Mouse (Mus musculus) G1E (cell line): ENCODE measurements around the gene 1190005I06Rik. TPM values are rescaled to one million over a fixed set of nuclear protein-coding genes. Genes with fewer than 3 reads are reported as not detected.

Source experiments
- ATAC-seq: 2 replicates; pipeline ENCODE4 v1.8.0; 2016; ENCODE audit warnings: mild to moderate bottlenecking; ENCODE audit not compliant: insufficient number of reproducible peaks, poor library complexity, low FRiP score, severe bottlenecking; ENCODE audit errors: extremely low read depth
- DNase-seq: peaks from one replicate; pipeline ENCODE4 v3.0.0; 2012; ENCODE audit warnings: low spot score
- H3K27me3 ChIP-seq: 2 replicates; pipeline ENCODE4 v1.6.1; 2012; ENCODE audit warnings: mild to moderate bottlenecking, low read length, inconsistent platforms; ENCODE audit not compliant: insufficient read depth
- H3K36me3 ChIP-seq: replicated peaks from 2 replicates; pipeline ENCODE3; 2012; ENCODE audit warnings: mild to moderate bottlenecking, inconsistent platforms
- H3K4me1 ChIP-seq: 2 replicates; pipeline ENCODE4 v1.6.1; 2012; ENCODE audit warnings: low read depth, low read length, inconsistent platforms, mixed read lengths; ENCODE audit not compliant: insufficient read depth
- H3K4me3 ChIP-seq: 2 replicates; pipeline ENCODE4 v1.5.1; 2012; ENCODE audit warnings: low read depth, mild to moderate bottlenecking, inconsistent platforms, low read length, moderate library complexity, mixed read lengths
- H3K9me3 ChIP-seq: replicated peaks from 2 replicates; pipeline ENCODE4 v1.6.1; 2012; ENCODE audit warnings: inconsistent platforms
- CTCF ChIP-seq: IDR thresholded peaks from 2 replicates; pipeline ENCODE4 v1.5.1; 2012; ENCODE audit warnings: low read depth, low read length, inconsistent platforms, mixed read lengths
- GATA1 ChIP-seq: IDR thresholded peaks from 2 replicates; pipeline ENCODE4 v1.6.1; 2012; ENCODE audit warnings: borderline replicate concordance, low read length, inconsistent platforms, mixed read lengths
- GATA2 ChIP-seq: IDR thresholded peaks from 2 replicates; pipeline ENCODE4 v1.6.1; 2012; ENCODE audit warnings: low read depth, low read length, inconsistent platforms, borderline replicate concordance
- POLR2AphosphoS5 ChIP-seq: IDR thresholded peaks from 2 replicates; pipeline ENCODE4 v1.6.1; 2012; ENCODE audit warnings: low read depth, low read length, inconsistent platforms; ENCODE audit not compliant: insufficient replicate concordance
- TAL1 ChIP-seq: conservative IDR thresholded peaks from 2 replicates; pipeline ENCODE4 v1.6.1; 2012; ENCODE audit warnings: low read depth, low read length, inconsistent platforms, mixed read lengths
- polyA plus RNA-seq: library from polyadenylated mRNA; stranded (reverse); fragments of >175 nt; gene quantifications from 2 replicates; pipeline ENCODE4 v1.2.3, GENCODE M21; 2012
- total RNA-seq, 2 experiments: library from RNA; stranded (forward) in 1 of 2; stranded (reverse) in 1 of 2; fragments of 200-1000 nt in 1 of 2; fragments of >200 nt in 1 of 2; fragmentation: Nextera tagmentation in 1 of 2; gene quantifications; 2 replicates each; pipeline ENCODE4 v1.2.3; 2014 to 2017

1190005I06Rik gene
- total and polyA plus RNA-seq, 3 experiments: 0.10 to 0.71 TPM; not detected in 1

DNA sequence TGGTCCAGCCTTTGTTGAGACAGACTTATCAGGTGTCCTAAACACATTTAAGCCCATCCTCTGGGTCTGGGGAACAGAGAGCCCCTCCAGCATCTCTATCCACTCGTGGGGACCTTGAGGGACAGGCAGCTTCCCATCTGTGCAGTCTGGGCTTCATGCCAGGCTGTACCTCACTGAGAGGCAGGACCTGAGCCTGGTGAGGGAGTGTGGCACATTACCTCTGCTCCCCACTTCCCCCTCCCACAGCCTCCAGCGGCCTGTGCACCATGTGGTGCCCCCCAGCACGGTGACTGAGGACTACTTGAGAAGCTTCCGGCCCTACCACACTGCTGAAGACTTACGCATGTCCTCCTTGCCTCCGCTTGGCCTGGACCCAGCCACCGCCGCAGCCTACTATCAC lies 80.8 kb downstream of the 1190005I06Rik start:
- peaks cover 99% of the 10 kb centered on the region for H3K36me3 ChIP-seq
- no peak overlapping the region for H3K4me3 ChIP-seq
- no peak for DNase-seq

DNA sequence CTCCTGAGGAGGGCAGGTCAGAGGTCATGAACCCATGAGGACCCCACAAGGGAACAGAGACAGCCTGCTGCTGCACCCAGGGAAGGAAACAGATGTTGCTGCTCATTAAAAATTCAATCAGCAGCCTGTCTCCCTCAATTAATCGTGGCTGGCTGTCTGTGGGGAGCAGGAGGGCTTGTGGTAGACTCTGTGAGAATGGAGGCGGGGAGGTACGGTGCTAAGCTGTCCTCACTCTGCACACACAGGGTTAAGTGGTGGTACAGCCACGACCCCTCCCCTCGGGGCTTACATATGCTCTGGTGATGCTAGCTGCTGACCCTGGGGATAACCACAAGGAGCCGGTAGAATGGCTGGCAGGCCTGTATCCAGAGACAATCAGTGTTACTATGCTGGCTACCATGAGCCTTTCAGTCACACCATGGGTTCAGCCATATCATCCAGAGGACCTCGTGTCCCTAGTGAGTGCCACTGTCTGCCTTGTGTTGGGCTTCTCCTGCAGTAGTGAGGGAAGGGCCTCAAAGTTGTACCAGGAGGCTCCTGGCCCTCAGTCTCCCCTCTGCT lies 82.2 kb downstream of the 1190005I06Rik start:
- TF ChIP-seq GATA2 (no peak), POLR2AphosphoS5 (no peak), GATA1 (no peak), TAL1 (no peak), CTCF (no peak)
- Histone ChIP-seq H3K4me3 (no peak overlapping the region), H3K4me1 (peaks cover 41% of the 10 kb centered on the region), H3K36me3 (peaks cover 99% of the 10 kb centered on the region), H3K27me3 (no peaks in the 10 kb centered on the region; the same call in 1 of the 2 replicates), H3K9me3 (peaks cover 11% of the 10 kb centered on the region)
- DNase-seq: no peak
- no peak for ATAC-seq

More for the DNA sequence above, 80.8 kb downstream of the 1190005I06Rik start:
- ATAC-seq: no peak
- H3K27me3 ChIP-seq: no peaks in the 10 kb centered on the region; the same call in 1 of the 2 replicates
- no peak for TF ChIP-seq POLR2AphosphoS5
- no peak for TF ChIP-seq GATA2
- no peak for TF ChIP-seq TAL1
- no peak for TF ChIP-seq GATA1
- TF ChIP-seq CTCF: no peak
- H3K9me3 ChIP-seq: peaks cover 11% of the 10 kb centered on the region
- H3K4me1 ChIP-seq: peaks cover 32% of the 10 kb centered on the region

DNA sequence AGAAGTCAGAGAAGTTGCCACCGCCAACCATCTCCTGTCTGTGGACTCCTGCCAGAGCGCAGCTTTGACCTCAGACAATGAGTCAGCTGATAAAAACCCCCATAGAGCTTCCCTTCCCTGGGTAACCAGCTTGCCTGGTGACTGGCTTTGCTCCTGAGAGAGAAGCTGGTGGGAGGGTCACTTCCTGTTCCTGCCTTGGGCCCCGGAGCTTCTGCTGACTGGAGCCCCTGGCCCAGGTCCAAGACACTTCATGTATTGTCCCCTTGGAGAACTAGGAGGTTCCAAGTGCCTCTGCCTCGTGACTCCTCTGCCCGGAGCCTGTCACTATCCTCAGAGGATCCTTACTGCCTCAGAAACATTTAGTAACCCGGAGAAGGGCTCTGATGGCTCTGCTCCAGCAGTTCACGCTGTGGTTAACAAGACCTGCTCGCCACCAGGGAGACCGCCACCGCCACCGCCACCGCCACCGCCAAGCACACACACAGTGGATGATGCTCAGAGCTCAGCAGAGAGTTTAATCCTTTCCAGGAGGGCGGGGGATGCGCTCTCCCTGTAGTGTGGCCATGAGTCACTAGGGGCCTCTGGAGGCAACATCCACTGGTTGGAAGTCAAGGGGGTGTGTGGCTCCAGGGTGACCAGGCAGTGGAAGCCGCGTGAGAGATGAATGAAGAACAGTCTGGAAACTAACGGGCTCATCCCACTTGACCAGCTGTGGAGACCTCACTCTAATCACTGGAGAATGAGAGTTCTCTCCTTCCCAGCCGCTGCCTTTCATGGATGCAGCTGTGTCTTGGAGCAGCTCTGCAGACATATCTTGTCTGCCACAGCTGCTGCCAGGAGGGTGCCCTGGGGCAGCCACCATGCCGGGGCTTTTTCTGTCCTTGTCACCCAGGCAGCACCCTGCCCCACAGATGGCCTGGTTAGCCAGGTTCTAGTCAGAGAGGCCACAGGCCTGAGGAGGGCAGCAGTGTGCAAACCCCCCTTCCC lies 83.3 kb downstream of the 1190005I06Rik start:
- Histone ChIP-seq H3K9me3 (peaks cover 11% of the 10 kb centered on the region), H3K27me3 (no peaks in the 10 kb centered on the region; the same call in 1 of the 2 replicates), H3K4me1 (peaks cover 40% of the 10 kb centered on the region), H3K4me3 (no peak overlapping the region), H3K36me3 (peaks cover 99% of the 10 kb centered on the region)
- ATAC-seq (peak; percentile 82), DNase-seq (peak; percentile 86)
- no peak for TF ChIP-seq GATA1
- TF ChIP-seq CTCF: no peak
- no peak for TF ChIP-seq POLR2AphosphoS5

DNA sequence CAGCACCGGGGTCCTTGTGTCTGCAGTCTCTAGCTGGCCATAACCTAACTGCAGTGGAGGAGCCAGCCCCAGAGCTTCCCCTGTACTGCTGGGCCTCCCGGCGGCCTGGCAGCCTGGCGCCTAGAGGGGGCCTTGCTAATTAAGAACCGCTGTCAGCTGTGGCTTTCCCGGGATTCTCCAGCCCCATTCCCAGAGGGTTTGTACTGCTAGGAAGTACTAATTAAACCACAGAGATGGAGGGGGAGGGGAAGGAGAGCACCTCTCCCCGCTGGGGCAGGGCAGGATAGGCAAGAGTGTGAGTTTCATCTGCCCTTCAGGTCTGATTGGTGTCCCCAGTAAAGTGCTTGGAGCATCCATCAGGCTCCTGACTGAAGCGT lies 84.1 kb downstream of the 1190005I06Rik start:
- TF ChIP-seq TAL1: no peak
- TF ChIP-seq GATA2: no peak
- TF ChIP-seq GATA1: no peak
- no peak for TF ChIP-seq POLR2AphosphoS5
- no peak for TF ChIP-seq CTCF

DNA sequence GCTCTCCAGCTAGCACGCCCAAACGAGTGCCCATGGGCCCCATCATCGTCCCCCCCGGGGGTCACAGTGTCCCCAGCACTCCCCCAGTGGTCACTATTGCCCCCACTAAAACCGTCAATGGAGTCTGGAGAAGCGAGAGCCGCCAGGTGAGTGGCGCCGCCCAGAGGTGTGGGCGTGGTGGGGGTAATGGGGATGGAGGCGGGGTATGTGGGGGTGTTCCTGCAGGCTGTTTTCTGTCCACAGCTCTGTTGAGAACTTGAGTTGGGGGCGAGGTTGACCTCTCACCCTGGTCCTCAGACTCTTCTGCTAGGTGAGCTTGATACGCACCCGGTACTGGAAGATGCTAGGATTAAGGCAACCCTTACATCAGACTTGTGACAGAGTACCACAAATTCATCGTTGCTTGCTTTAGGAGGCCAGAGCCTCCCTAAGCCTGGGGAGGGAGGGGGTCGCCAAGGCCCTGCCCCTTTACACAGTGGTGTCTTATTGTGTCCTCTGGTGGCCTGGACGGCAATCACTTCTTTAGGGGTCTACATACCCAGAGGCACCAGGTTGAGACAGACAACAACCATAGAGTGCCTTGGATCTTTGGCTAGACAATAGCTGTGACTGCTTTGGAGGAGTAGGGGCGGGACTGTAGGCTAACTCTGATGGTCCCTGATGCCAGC lies 84.6 kb downstream of the 1190005I06Rik start:
- DNase-seq (no peak), ATAC-seq (no peak)
- Histone ChIP-seq H3K4me1 (peaks cover 48% of the 10 kb centered on the region), H3K27me3 (no peaks in the 10 kb centered on the region; the same call in 1 of the 2 replicates), H3K9me3 (no peaks in the 10 kb centered on the region; the same call in 1 of the 2 replicates), H3K4me3 (0 out of 2 replicates have a peak overlapping the region, but pooled peaks have one; percentile 14), H3K36me3 (peaks cover 99% of the 10 kb centered on the region)
- TF ChIP-seq POLR2AphosphoS5 (no peak), GATA2 (no peak), GATA1 (no peak), CTCF (no peak), TAL1 (no peak)

More for the DNA sequence above, 84.1 kb downstream of the 1190005I06Rik start:
- Histone ChIP-seq H3K4me3 (no peak overlapping the region), H3K27me3 (no peaks in the 10 kb centered on the region; the same call in 1 of the 2 replicates), H3K4me1 (peaks cover 46% of the 10 kb centered on the region), H3K36me3 (peaks cover 99% of the 10 kb centered on the region), H3K9me3 (peaks cover 4% of the 10 kb centered on the region)
- no peak for DNase-seq
- ATAC-seq: no peak
